Mouse (Mus musculus): ENCODE measurements at regions not wholly inside any gene's neighbourhood (a gene's known extent, or its start where the extent isn't known, plus 50 kb on each side); places are given as distances from the start of the nearest gene placed in this dataset.
"Not testable (repeated sequence)": the region's sequence is repeated elsewhere in the genome, so short reads cannot be mapped to it uniquely, and the experiment has no call there.

- in situ Hi-C loops (cut with MboI, MseI), result no loop called here
These were observed 526.0 kb upstream of the Agtr1b start for GRCm38 (mm10) chr3:20892916-20893430.

- in situ Hi-C loops (cut with MboI, MseI), result no loop called here
These were observed 497.3 kb upstream of the Agtr1b start for GRCm38 (mm10) chr3:20864241-20864640.

- in situ Hi-C loops (cut with MboI, MseI), result no loop called here
These were observed 464.1 kb upstream of the Agtr1b start for GRCm38 (mm10) chr3:20831038-20831437.

GRCm38 (mm10) chr3:20829391-20829790 is 462.4 kb upstream of the Agtr1b start:
- in situ Hi-C loops (cut with MboI, MseI), result no loop called here

GRCm38 (mm10) chr3:20828811-20829210 is 461.8 kb upstream of the Agtr1b start:
- in situ Hi-C loops (cut with MboI, MseI), result no loop called here

GRCm38 (mm10) chr3:20825661-20826334 is 458.8 kb upstream of the Agtr1b start:
- in situ Hi-C loops (cut with MboI, MseI), result no loop called here

GRCm38 (mm10) chr3:20822226-20822625 is 455.2 kb upstream of the Agtr1b start:
- in situ Hi-C loops (cut with MboI, MseI), result no loop called here

- in situ Hi-C loops (cut with MboI, MseI), result no loop called here
These were observed 454.7 kb upstream of the Agtr1b start for GRCm38 (mm10) chr3:20821712-20822111.

- in situ Hi-C loops (cut with MboI, MseI), result no loop called here
These were observed 453.1 kb upstream of the Agtr1b start for GRCm38 (mm10) chr3:20820047-20820446.

GRCm38 (mm10) chr3:20819586-20819985 is 452.6 kb upstream of the Agtr1b start:
- in situ Hi-C loops (cut with MboI, MseI), result no loop called here

GRCm38 (mm10) chr3:20816613-20817012 is 449.6 kb upstream of the Agtr1b start:
- in situ Hi-C loops (cut with MboI, MseI), result no loop called here

GRCm38 (mm10) chr3:20794256-20794655 is 427.3 kb upstream of the Agtr1b start:
- in situ Hi-C loops (cut with MboI, MseI), result no loop called here

- in situ Hi-C loops (cut with MboI, MseI), result no loop called here
These were observed 425.5 kb upstream of the Agtr1b start for GRCm38 (mm10) chr3:20792503-20792902.

GRCm38 (mm10) chr3:20777883-20778282 is 410.9 kb upstream of the Agtr1b start:
- in situ Hi-C loops (cut with MboI, MseI), result no loop called here

GRCm38 (mm10) chr3:20776964-20777304 is 410.0 kb upstream of the Agtr1b start:
- in situ Hi-C loops (cut with MboI, MseI), result no loop called here

- in situ Hi-C loops (cut with MboI, MseI), result no loop called here
These were observed 409.4 kb upstream of the Agtr1b start for GRCm38 (mm10) chr3:20776128-20776963.

GRCm38 (mm10) chr3:20734302-20734701 is 367.3 kb upstream of the Agtr1b start:
- in situ Hi-C loops (cut with MboI, MseI), result no loop called here

- in situ Hi-C loops (cut with MboI, MseI), result no loop called here
These were observed 365.0 kb upstream of the Agtr1b start for GRCm38 (mm10) chr3:20732005-20732404.

- in situ Hi-C loops (cut with MboI, MseI), result no loop called here
These were observed 363.5 kb upstream of the Agtr1b start for GRCm38 (mm10) chr3:20730481-20730880.

- in situ Hi-C loops (cut with MboI, MseI), result not testable (repeated sequence)
These were observed 362.8 kb upstream of the Agtr1b start for GRCm38 (mm10) chr3:20729776-20730175.

- in situ Hi-C loops (cut with MboI, MseI), result no loop called here
These were observed 347.7 kb upstream of the Agtr1b start for GRCm38 (mm10) chr3:20714671-20715070.

GRCm38 (mm10) chr3:20709661-20710060 is 342.7 kb upstream of the Agtr1b start:
- in situ Hi-C loops (cut with MboI, MseI), result no loop called here

GRCm38 (mm10) chr3:20695322-20695859 is 328.4 kb upstream of the Agtr1b start:
- in situ Hi-C loops (cut with MboI, MseI), result no loop called here

All from T-helper 17 cell (primary cell).